Mouse (Mus musculus) heart, postnatal 0 days (tissue): Measurements from ENCODE around the gene Zfp365.

Experiments
- CTCF ChIP-seq: IDR thresholded peaks from 2 replicates; pipeline ENCODE4 v1.5.1; 2016; ENCODE audit warnings: antibody characterized with exemption, control low read depth, low read depth
- EP300 ChIP-seq: IDR thresholded peaks from 2 replicates; pipeline ENCODE4 v1.6.1; 2016; ENCODE audit warnings: antibody characterized with exemption, low read depth

DNA sequence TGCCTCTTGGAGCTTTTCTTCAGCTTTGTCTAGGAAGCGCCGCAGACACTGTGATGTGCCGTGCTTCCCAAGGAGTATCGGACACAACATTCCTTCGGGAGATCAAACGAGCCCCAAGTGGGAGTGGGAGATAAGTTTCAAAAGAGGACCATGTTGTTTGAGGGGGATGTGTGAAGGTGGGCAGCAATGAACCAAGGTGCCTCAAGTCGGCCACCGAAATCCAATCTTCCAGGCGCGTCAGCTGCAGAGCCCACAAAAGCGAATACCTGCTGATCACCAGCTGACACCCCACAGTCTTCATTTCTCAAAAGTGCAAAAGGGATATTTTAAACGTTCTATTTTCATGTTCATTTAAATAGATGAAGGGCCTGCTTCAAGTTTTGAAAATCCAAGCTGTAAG lies 27.1 kb upstream of the Zfp365 start:
- TF ChIP-seq CTCF (no peak), EP300 (no peak)
